Mouse (Mus musculus) layer of hippocampus, postnatal 14 days (tissue): ENCODE measurements around the gene Hist1h2bk. TPM values are rescaled to one million over a fixed set of nuclear protein-coding genes. Genes with fewer than 3 reads are reported as not detected.

Source experiments
- DNase-seq, 2 experiments: peaks; one replicate each; pipeline ENCODE4 v3.0.0; 2021 to 2022; ENCODE audit warnings: low spot score in 2 of 2, mixed read lengths in 1 of 2
- long read RNA-seq, 2 experiments: library from polyadenylated mRNA; stranded (forward); transcript quantifications; one replicate each; pipeline ENCODE4 v2.0.0; 2021
- total RNA-seq, 2 experiments: library from RNA; stranded (reverse); gene quantifications; 2 replicates each; pipeline ENCODE4 v1.2.3; 2021

Gene Hist1h2bk
- total RNA-seq, result 10 to 100 TPM; 22.2 to 42.1 TPM
- long read RNA-seq, experiment 1, result 0 reads
- long read RNA-seq, experiment 2, result 0 reads

GRCm38 (mm10) chr13:22035267-22036148 lies at the start of gene Hist1h2bk, which contains the start of gene Hist1h2ah:
TSS of gene Hist1h2bk (plus strand) at chr13:22035870.
TSS of gene Hist1h2ah (minus strand) at chr13:22035568.
- peak; percentile 85 to 96 for DNase-seq

- no peak for DNase-seq
Measured at GRCm38 (mm10) chr13:21992550-21992949, 43.1 kb upstream of the Hist1h2bk start.

GRCm38 (mm10) chr13:21993957-21994738 lies 41.5 kb upstream of the Hist1h2bk start:
- DNase-seq, result peak; percentile 25 to 42

GRCm38 (mm10) chr13:21994896-21995295 lies 40.8 kb upstream of the Hist1h2bk start:
- no peak for DNase-seq

- peak; percentile 8 to 24 for DNase-seq
Measured at GRCm38 (mm10) chr13:21995331-21995914, 40.2 kb upstream of the Hist1h2bk start.

GRCm38 (mm10) chr13:21996101-21996839 lies 39.4 kb upstream of the Hist1h2bk start:
- peak; percentile 12 to 30 for DNase-seq

GRCm38 (mm10) chr13:21996840-21997185 lies 38.9 kb upstream of the Hist1h2bk start:
- no peak for DNase-seq

GRCm38 (mm10) chr13:21997201-21997820 lies 38.4 kb upstream of the Hist1h2bk start:
- DNase-seq, result no peak

GRCm38 (mm10) chr13:21997821-21998220 lies 37.8 kb upstream of the Hist1h2bk start:
- no peak for DNase-seq

- DNase-seq, result no peak
Measured at GRCm38 (mm10) chr13:21998412-21998811, 37.3 kb upstream of the Hist1h2bk start.

GRCm38 (mm10) chr13:21999147-21999546 lies 36.5 kb upstream of the Hist1h2bk start:
- DNase-seq, result no peak

- no peak for DNase-seq
Measured at GRCm38 (mm10) chr13:22001346-22001745, 34.3 kb upstream of the Hist1h2bk start.

- DNase-seq, result no peak
Measured at GRCm38 (mm10) chr13:22001823-22002222, 33.8 kb upstream of the Hist1h2bk start.

GRCm38 (mm10) chr13:22005605-22006333 lies 29.9 kb upstream of the Hist1h2bk start:
- DNase-seq, result peak in 1 of 2 experiments; percentile 20

GRCm38 (mm10) chr13:22006334-22007120 lies 29.1 kb upstream of the Hist1h2bk start:
- DNase-seq, result no peak

GRCm38 (mm10) chr13:22007121-22007510 lies 28.6 kb upstream of the Hist1h2bk start:
- no peak for DNase-seq

GRCm38 (mm10) chr13:22007872-22008271 lies 27.8 kb upstream of the Hist1h2bk start:
- no peak for DNase-seq

- DNase-seq, result no peak
Measured at GRCm38 (mm10) chr13:22008707-22009106, 27.0 kb upstream of the Hist1h2bk start.

GRCm38 (mm10) chr13:22009642-22010041 lies 26.0 kb upstream of the Hist1h2bk start, which contains the start of gene Prss16:
TSS of gene Prss16 (minus strand) at chr13:22009742.
- DNase-seq, result no peak
